Mouse (Mus musculus) neural tube, embryonic 11.5 days (tissue): ENCODE data around the gene E130114P18Rik. TPM values are rescaled to one million over a fixed set of nuclear protein-coding genes. Genes with fewer than 3 reads are reported as not detected.

ENCODE experiments used
- ATAC-seq: fragments of 200-750 bp; cut with Nextera tagmentation; 2 replicates; pipeline ENCODE4 v1.8.0; 2017; ENCODE audit warnings: moderate number of reproducible peaks, mild to moderate bottlenecking, moderate TSS enrichment, moderate library complexity; ENCODE audit not compliant: insufficient read depth, low FRiP score, low TSS enrichment
- DNase-seq: peaks from one replicate; pipeline ENCODE4 v3.0.0-alpha.2; 2015; ENCODE audit warnings: low spot score
- H3K27ac ChIP-seq: fragments of 300-500 bp; sonication (generic); 2 replicates; pipeline ENCODE4 v1.5.1; 2014; ENCODE audit warnings: low read depth, mild to moderate bottlenecking, low read length
- H3K27me3 ChIP-seq: fragments of 300-500 bp; sonication (generic); 2 replicates; pipeline ENCODE4 v1.6.1; 2014; ENCODE audit warnings: mild to moderate bottlenecking, low read length, mixed read lengths; ENCODE audit not compliant: control insufficient read depth, insufficient read depth
- H3K36me3 ChIP-seq: fragments of 300-500 bp; sonication (generic); 2 replicates; pipeline ENCODE4 v1.6.1; 2014; ENCODE audit warnings: mild to moderate bottlenecking, low read length, moderate library complexity, mixed read lengths; ENCODE audit not compliant: control insufficient read depth, insufficient read depth
- H3K4me1 ChIP-seq: fragments of 300-500 bp; sonication (generic); 2 replicates; pipeline ENCODE4 v1.6.1; 2014; ENCODE audit warnings: low read length, mixed read lengths; ENCODE audit not compliant: control insufficient read depth, insufficient read depth
- H3K4me2 ChIP-seq: fragments of 300-500 bp; sonication (generic); 2 replicates; pipeline ENCODE4 v1.6.1; 2014; ENCODE audit warnings: low read depth, mild to moderate bottlenecking, moderate library complexity
- H3K4me3 ChIP-seq: fragments of 300-500 bp; sonication (generic); 2 replicates; pipeline ENCODE4 v1.5.1; 2014; ENCODE audit warnings: low read depth, low read length
- H3K9ac ChIP-seq: fragments of 300-500 bp; sonication (generic); 2 replicates; pipeline ENCODE4 v1.6.1; 2014; ENCODE audit warnings: mild to moderate bottlenecking, low read length
- H3K9me3 ChIP-seq: fragments of 300-500 bp; sonication (generic); 2 replicates; pipeline ENCODE4 v1.6.1; 2016; ENCODE audit warnings: low read length; ENCODE audit not compliant: control insufficient read depth
- WGBS: fragments of 180-500 bp; shearing (Covaris S2); extraction: QIAGEN DNeasy Blood & Tissue Kit; methylation state at CpG from one replicate; pipeline ENCODE4 v1.1.7; 2014; 5-methylcytosine and 5-hydroxymethylcytosine counted together
- polyA plus RNA-seq: library from polyadenylated mRNA; unstranded; fragments of >200 nt; fragmentation: Nextera tagmentation; extraction: Ambion mirVana; gene quantifications from 2 replicates; pipeline ENCODE4 v1.2.1, GENCODE M21; 2014

E130114P18Rik gene
- 9.1 and 9.8 TPM in 2 replicates for polyA plus RNA-seq

- Histone ChIP-seq H3K4me1 (peaks cover 24% of the 10 kb centered on the region; the same call in 1 of the 2 replicates), H3K27ac (peak within 1 kb of the TSS; percentile 87), H3K4me2 (peak within 1 kb of the TSS; percentile 83), H3K9ac (peak within 1 kb of the TSS; percentile 98), H3K36me3 (no peaks in the 10 kb centered on the region), H3K27me3 (peaks cover 9% of the 10 kb centered on the region; the same call in 1 of the 2 replicates), H3K4me3 (peak within 1 kb of the TSS; percentile 97), H3K9me3 (no peaks in the 10 kb centered on the region)
- DNase-seq (peak; percentile 76), ATAC-seq (peak; percentile 62)
- WGBS: under 1% methylated on average over 35 of the region's 37 CpGs
These were observed at the start of gene E130114P18Rik for GRCm38 (mm10) chr4:97777706-97778176. E130114P18Rik (minus strand) TSS chr4:97778078.

DNA sequence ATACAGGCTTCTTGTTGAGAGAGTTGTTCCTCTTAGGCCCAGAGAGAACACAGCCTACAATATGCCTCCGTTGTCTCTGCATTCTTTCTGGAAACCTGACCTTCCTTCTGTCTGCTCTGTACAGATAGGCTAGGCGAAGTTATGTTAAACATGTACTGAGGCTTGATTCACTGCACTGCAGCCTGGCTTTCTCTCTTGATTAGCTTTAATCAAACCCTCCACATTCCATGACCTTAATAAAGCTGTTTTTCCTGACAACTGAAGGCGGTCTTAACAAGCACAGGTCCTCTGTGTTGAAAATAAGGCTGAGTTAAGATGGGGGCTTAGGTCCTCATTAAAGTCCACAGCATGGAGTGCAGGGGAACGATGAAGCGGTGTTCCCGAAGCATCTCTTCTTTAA, 49.2 kb upstream of the E130114P18Rik start:
- Histone ChIP-seq H3K9ac (no peak overlapping the region), H3K27me3 (no peaks in the 10 kb centered on the region), H3K4me3 (no peak overlapping the region), H3K9me3 (no peaks in the 10 kb centered on the region), H3K4me1 (no peaks in the 10 kb centered on the region), H3K27ac (no peak overlapping the region), H3K36me3 (no peaks in the 10 kb centered on the region), H3K4me2 (no peak overlapping the region)
- no peak for ATAC-seq
- WGBS: 77% methylated on average over 6 of the region's 6 CpGs
- no peak for DNase-seq

- H3K4me3 ChIP-seq: no peak overlapping the region
- no peaks in the 10 kb centered on the region for H3K4me1 ChIP-seq
- WGBS: 85% methylated on average over 4 of the region's 4 CpGs
- ATAC-seq: no peak
- no peak overlapping the region for H3K9ac ChIP-seq
- no peaks in the 10 kb centered on the region for H3K36me3 ChIP-seq
- H3K27me3 ChIP-seq: no peaks in the 10 kb centered on the region
- H3K9me3 ChIP-seq: no peaks in the 10 kb centered on the region
- no peak overlapping the region for H3K4me2 ChIP-seq
- H3K27ac ChIP-seq: no peak overlapping the region
- DNase-seq: no peak
These were observed 48.0 kb upstream of the E130114P18Rik start for GRCm38 (mm10) chr4:97825841-97826240.

GRCm38 (mm10) chr4:97825432-97825831, 47.6 kb upstream of the E130114P18Rik start:
- H3K4me2 ChIP-seq: no peak overlapping the region
- ATAC-seq: no peak
- H3K9ac ChIP-seq: no peak overlapping the region
- no peak overlapping the region for H3K4me3 ChIP-seq
- H3K27ac ChIP-seq: no peak overlapping the region
- DNase-seq: no peak
- no peaks in the 10 kb centered on the region for H3K27me3 ChIP-seq
- no peaks in the 10 kb centered on the region for H3K9me3 ChIP-seq
- H3K36me3 ChIP-seq: no peaks in the 10 kb centered on the region
- no peaks in the 10 kb centered on the region for H3K4me1 ChIP-seq
- 85% methylated on average over 4 of the region's 4 CpGs for WGBS

DNA sequence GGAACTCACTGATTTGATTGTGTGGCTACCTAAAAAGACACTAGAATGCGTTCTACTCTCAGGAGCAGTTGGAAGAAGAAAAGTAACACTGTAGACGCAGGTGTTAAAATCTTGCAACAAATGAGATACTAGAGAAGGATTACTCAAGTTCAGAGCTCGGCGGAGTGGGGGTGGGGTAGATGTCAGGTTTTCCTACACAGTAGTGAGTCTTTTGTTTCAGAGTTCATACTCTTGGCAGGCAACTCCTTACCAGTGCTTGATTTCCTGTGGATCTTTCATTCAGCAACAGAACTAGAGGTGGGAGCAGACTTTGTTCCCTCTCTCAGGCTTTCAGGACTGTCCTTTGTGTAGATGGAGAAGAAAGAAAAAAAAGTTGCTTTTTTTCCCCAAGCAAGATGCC, 46.6 kb upstream of the E130114P18Rik start:
- 77% methylated on average over 4 of the region's 4 CpGs for WGBS
- no peaks in the 10 kb centered on the region for H3K27me3 ChIP-seq

GRCm38 (mm10) chr4:97823512-97823911, 45.6 kb upstream of the E130114P18Rik start:
- H3K4me3 ChIP-seq: no peak overlapping the region
- ATAC-seq (no peak), DNase-seq (no peak)
- H3K4me1 ChIP-seq: no peaks in the 10 kb centered on the region
- no peak overlapping the region for H3K9ac ChIP-seq
- H3K27me3 ChIP-seq: no peaks in the 10 kb centered on the region
- H3K4me2 ChIP-seq: no peak overlapping the region
- H3K9me3 ChIP-seq: no peaks in the 10 kb centered on the region
- H3K36me3 ChIP-seq: no peaks in the 10 kb centered on the region
- no peak overlapping the region for H3K27ac ChIP-seq
- 91% methylated on average over 6 of the region's 6 CpGs for WGBS

More for the DNA sequence above, 46.6 kb upstream of the E130114P18Rik start:
- Histone ChIP-seq H3K4me2 (no peak overlapping the region), H3K36me3 (no peaks in the 10 kb centered on the region), H3K4me3 (no peak overlapping the region), H3K9me3 (no peaks in the 10 kb centered on the region), H3K27ac (no peak overlapping the region), H3K4me1 (no peaks in the 10 kb centered on the region), H3K9ac (no peak overlapping the region)
- DNase-seq: no peak
- no peak for ATAC-seq

GRCm38 (mm10) chr4:97821556-97822251, 43.8 kb upstream of the E130114P18Rik start:
- Histone ChIP-seq H3K27ac (no peak overlapping the region), H3K4me2 (no peak overlapping the region), H3K9ac (no peak overlapping the region), H3K27me3 (no peaks in the 10 kb centered on the region), H3K36me3 (no peaks in the 10 kb centered on the region), H3K4me3 (no peak overlapping the region), H3K4me1 (no peaks in the 10 kb centered on the region), H3K9me3 (no peaks in the 10 kb centered on the region)
- WGBS: 91% methylated on average over 4 of the region's 4 CpGs
- ATAC-seq: no peak
- DNase-seq: no peak

DNA sequence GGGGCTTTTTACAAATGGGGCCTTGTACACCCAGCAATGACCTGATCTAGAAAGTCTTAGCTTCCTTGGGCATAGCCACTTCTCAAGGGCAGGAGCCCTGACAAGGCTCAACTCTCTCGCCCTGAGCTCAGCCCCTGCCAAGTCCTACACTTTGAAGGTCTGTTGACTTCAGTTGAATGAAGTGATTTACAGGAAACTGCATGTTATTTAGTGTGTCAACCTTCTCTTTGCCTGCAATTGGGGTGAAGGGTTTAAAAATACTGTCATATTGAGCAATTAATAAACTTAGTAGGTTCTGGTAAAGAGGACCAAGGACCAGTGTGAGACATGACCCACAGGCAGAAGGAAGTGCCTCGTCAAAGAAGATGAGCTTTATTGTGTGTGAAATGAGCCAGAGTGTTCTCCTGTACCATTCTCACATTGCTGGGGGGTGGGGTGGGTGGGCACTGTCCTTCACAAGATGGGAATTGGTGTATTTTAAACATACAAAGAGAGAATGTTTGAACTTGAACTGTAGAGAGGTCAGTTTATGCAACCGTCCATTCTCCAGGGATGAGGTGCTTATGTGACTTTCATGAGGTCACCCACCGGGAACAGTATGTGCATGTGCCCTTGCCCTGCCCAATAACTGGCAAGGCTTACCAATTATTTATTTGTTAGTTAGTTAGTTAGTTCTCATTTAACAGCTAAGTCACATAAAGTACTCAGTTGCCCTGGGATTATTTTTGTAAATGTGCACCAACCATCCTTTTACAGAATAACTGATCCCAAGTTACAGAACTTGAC, 42.8 kb upstream of the E130114P18Rik start:
- Histone ChIP-seq H3K36me3 (no peaks in the 10 kb centered on the region), H3K4me3 (no peak overlapping the region), H3K9ac (no peak overlapping the region), H3K27ac (no peak overlapping the region), H3K27me3 (no peaks in the 10 kb centered on the region), H3K9me3 (no peaks in the 10 kb centered on the region), H3K4me2 (no peak overlapping the region), H3K4me1 (no peaks in the 10 kb centered on the region)
- DNase-seq (no peak), ATAC-seq (no peak)
- WGBS: 78% methylated on average over 4 of the region's 4 CpGs
